Mouse (Mus musculus) MEL (cell line): Measurements from ENCODE around the gene Bsn. TPM values are rescaled to one million over a fixed set of nuclear protein-coding genes. Genes with fewer than 3 reads are reported as not detected.

Source experiments
- DNase-seq: peaks from one replicate; pipeline ENCODE4 v3.0.0; 2011; ENCODE audit warnings: low read depth, low spot score
- H3K27ac ChIP-seq: 2 replicates; pipeline ENCODE4 v1.5.1; 2012; ENCODE audit warnings: low read depth, mild to moderate bottlenecking, control low read depth, low read length, moderate library complexity; ENCODE audit not compliant: control insufficient read depth
- H3K27me3 ChIP-seq, 2 experiments: fragments of 150-350 bp in 1 of 2; sonication (generic) in 1 of 2; 2 replicates each; pipeline ENCODE4 v1.6.1; 2012; ENCODE audit warnings: low read length in 2 of 2, mild to moderate bottlenecking in 2 of 2, improper control_type of control experiment in 1 of 2, moderate library complexity in 1 of 2; ENCODE audit not compliant: insufficient read depth in 2 of 2, control insufficient read depth in 1 of 2
- H3K36me3 ChIP-seq, 2 experiments: 2 replicates each; pipeline ENCODE4 v1.6.1; 2012 to 2014; ENCODE audit warnings: low read length in 2 of 2, improper control_type of control experiment in 1 of 2, inconsistent platforms in 1 of 2, mild to moderate bottlenecking in 1 of 2; ENCODE audit not compliant: insufficient read depth in 2 of 2, control insufficient read depth in 1 of 2
- H3K4me1 ChIP-seq, 2 experiments: fragments of 150-350 bp in 1 of 2; sonication (generic) in 1 of 2; 2 replicates each; pipeline ENCODE4 v1.6.1; 2012; ENCODE audit warnings: low read length in 2 of 2, improper control_type of control experiment in 1 of 2, mild to moderate bottlenecking in 1 of 2; ENCODE audit not compliant: insufficient read depth in 2 of 2, control insufficient read depth in 1 of 2
- H3K4me3 ChIP-seq, 2 experiments: fragments of 150-350 bp in 1 of 2; sonication (generic) in 1 of 2; 2 replicates each; pipeline ENCODE4 v1.5.1; 2012; ENCODE audit warnings: low read depth in 2 of 2, low read length in 2 of 2, mild to moderate bottlenecking in 2 of 2, moderate library complexity in 2 of 2, control low read depth in 1 of 2, improper control_type of control experiment in 1 of 2; ENCODE audit not compliant: control insufficient read depth in 1 of 2, insufficient read depth in 1 of 2
- H3K79me2 ChIP-seq: 2 replicates; pipeline ENCODE4 v1.6.1; 2012; ENCODE audit warnings: mild to moderate bottlenecking, low read length, moderate library complexity; ENCODE audit not compliant: control insufficient read depth, poor library complexity, insufficient read depth
- H3K9ac ChIP-seq: 2 replicates; pipeline ENCODE4 v1.6.1; 2012; ENCODE audit warnings: low read depth, mild to moderate bottlenecking, control low read depth, low read length, moderate library complexity; ENCODE audit not compliant: control insufficient read depth, poor library complexity, severe bottlenecking
- H3K9me3 ChIP-seq: fragments of 150-350 bp; sonication (generic); replicated peaks from 2 replicates; pipeline ENCODE4 v1.6.1; 2012; ENCODE audit warnings: mild to moderate bottlenecking, low read length, improper control_type of control experiment, moderate library complexity; ENCODE audit not compliant: insufficient read depth
- CHD2 ChIP-seq: IDR thresholded peaks from 2 replicates; pipeline ENCODE4 v1.6.1; 2011; ENCODE audit warnings: low read length, improper control_type of control experiment
- CTCF ChIP-seq, 3 experiments: IDR thresholded peaks in 2 of 3; conservative IDR thresholded peaks in 1 of 3; 2 replicates each; pipeline ENCODE4 v1.5.1; 2011 to 2012; ENCODE audit warnings: low read length in 3 of 3, low read depth in 2 of 3, mild to moderate bottlenecking in 2 of 3, improper control_type of control experiment in 1 of 3, inconsistent platforms in 1 of 3, mixed read lengths in 1 of 3, moderate library complexity in 1 of 3; ENCODE audit not compliant: control insufficient read depth in 1 of 3, insufficient read depth in 1 of 3, poor library complexity in 1 of 3, severe bottlenecking in 1 of 3
- E2F4 ChIP-seq: IDR thresholded peaks from 2 replicates; pipeline ENCODE4 v1.6.1; 2011; ENCODE audit warnings: low read depth, low read length, improper control_type of control experiment, borderline replicate concordance
- EP300 ChIP-seq, 2 experiments: IDR thresholded peaks; 2 replicates each; pipeline ENCODE4 v1.6.1; 2011; ENCODE audit warnings: improper control_type of control experiment in 2 of 2, low read length in 2 of 2, low read depth in 1 of 2, mild to moderate bottlenecking in 1 of 2
- ETS1 ChIP-seq: IDR thresholded peaks from 2 replicates; pipeline ENCODE4 v1.6.1; 2012; ENCODE audit warnings: low read depth, mild to moderate bottlenecking, inconsistent platforms, low read length, improper control_type of control experiment, moderate library complexity
- HCFC1 ChIP-seq: IDR thresholded peaks from 2 replicates; pipeline ENCODE4 v1.6.1; 2012; ENCODE audit warnings: low read depth, mild to moderate bottlenecking, inconsistent platforms, low read length, improper control_type of control experiment, moderate library complexity
- MAFK ChIP-seq: IDR thresholded peaks from 2 replicates; pipeline ENCODE4 v1.6.1; 2011; ENCODE audit warnings: low read depth, mild to moderate bottlenecking, low read length, improper control_type of control experiment, borderline replicate concordance
- MAX ChIP-seq: IDR thresholded peaks from 2 replicates; pipeline ENCODE4 v1.6.1; 2011; ENCODE audit warnings: low read length, improper control_type of control experiment
- MAZ ChIP-seq: IDR thresholded peaks from 2 replicates; pipeline ENCODE4 v1.6.1; 2012; ENCODE audit warnings: low read depth, mild to moderate bottlenecking, inconsistent platforms, low read length, improper control_type of control experiment
- MEF2A ChIP-seq: IDR thresholded peaks from 2 replicates; pipeline ENCODE4 v1.6.1; 2014; ENCODE audit warnings: low read depth, mild to moderate bottlenecking, inconsistent platforms, low read length, improper control_type of control experiment; ENCODE audit not compliant: poor library complexity, insufficient replicate concordance, severe bottlenecking; ENCODE audit errors: extremely low read depth
- MXI1 ChIP-seq: IDR thresholded peaks from 2 replicates; pipeline ENCODE4 v1.6.1; 2011; ENCODE audit warnings: mild to moderate bottlenecking, low read depth, low read length, improper control_type of control experiment
- MYB ChIP-seq: IDR thresholded peaks from 2 replicates; pipeline ENCODE4 v1.6.1; 2011; ENCODE audit warnings: mild to moderate bottlenecking, low read depth, low read length, improper control_type of control experiment
- MYC ChIP-seq: IDR thresholded peaks from 2 replicates; pipeline ENCODE4 v1.6.1; 2011; ENCODE audit warnings: low read depth, mild to moderate bottlenecking, low read length, improper control_type of control experiment, moderate library complexity
- NRF1 ChIP-seq: IDR thresholded peaks from 2 replicates; pipeline ENCODE4 v1.6.1; 2014; ENCODE audit warnings: low read depth, mild to moderate bottlenecking, inconsistent platforms, low read length, improper control_type of control experiment, moderate library complexity; ENCODE audit not compliant: poor library complexity, insufficient read depth, severe bottlenecking
- POLR2A ChIP-seq, 2 experiments: IDR thresholded peaks; 2 replicates each; pipeline ENCODE4 v1.6.1; 2011 to 2012; ENCODE audit warnings: low read length in 2 of 2, mild to moderate bottlenecking in 2 of 2, control low read depth in 1 of 2, improper control_type of control experiment in 1 of 2, low read depth in 1 of 2, moderate library complexity in 1 of 2; ENCODE audit not compliant: control insufficient read depth in 1 of 2, insufficient read depth in 1 of 2, poor library complexity in 1 of 2
- RCOR1 ChIP-seq: IDR thresholded peaks from 2 replicates; pipeline ENCODE4 v1.6.1; 2012; ENCODE audit warnings: low read depth, mild to moderate bottlenecking, inconsistent platforms, low read length, improper control_type of control experiment
- SIN3A ChIP-seq: IDR thresholded peaks from 2 replicates; pipeline ENCODE4 v1.6.1; 2012; ENCODE audit warnings: low read length, improper control_type of control experiment, inconsistent platforms
- TAL1 ChIP-seq: IDR thresholded peaks from 2 replicates; pipeline ENCODE4 v1.6.1; 2012; ENCODE audit warnings: mild to moderate bottlenecking, inconsistent platforms, low read length, moderate library complexity, mixed read lengths
- UBTF ChIP-seq: IDR thresholded peaks from 2 replicates; pipeline ENCODE4 v1.6.1; 2012; ENCODE audit warnings: low read depth, mild to moderate bottlenecking, inconsistent platforms, low read length, improper control_type of control experiment, moderate library complexity, borderline replicate concordance; ENCODE audit not compliant: insufficient read depth
- USF1 ChIP-seq: IDR thresholded peaks from 2 replicates; pipeline ENCODE4 v1.6.1; 2014; ENCODE audit warnings: low read depth, mild to moderate bottlenecking, inconsistent platforms, low read length, improper control_type of control experiment, moderate library complexity
- ZC3H11A ChIP-seq: IDR thresholded peaks from 2 replicates; pipeline ENCODE4 v1.6.1; 2012; ENCODE audit warnings: low read depth, mild to moderate bottlenecking, inconsistent platforms, low read length, improper control_type of control experiment
- ZMIZ1 ChIP-seq: IDR thresholded peaks from 2 replicates; pipeline ENCODE4 v1.6.1; 2012; ENCODE audit warnings: low read depth, mild to moderate bottlenecking, inconsistent platforms, low read length, improper control_type of control experiment, moderate library complexity
- polyA plus RNA-seq, 2 experiments: library from polyadenylated mRNA; stranded (reverse) in 1 of 2; unstranded in 1 of 2; fragments of >175 nt in 1 of 2; fragments of >200 nt in 1 of 2; gene quantifications; 2 replicates each; pipeline versions ENCODE4 v1.2.1 to v1.2.4; 2012; ENCODE audit warnings: low replicate concordance in 2 of 2, low read depth in 1 of 2; ENCODE audit not compliant: insufficient read length in 2 of 2, insufficient read depth in 1 of 2, missing spikeins in 1 of 2
- total RNA-seq: library from RNA; depleted of rRNA; stranded (reverse); fragments of 300-350 nt; gene quantifications from 2 replicates; pipeline ENCODE4 v1.2.3, GENCODE M21; 2012

Bsn gene
- total and polyA plus RNA-seq, 3 experiments = 3.5 to 5.6 TPM; not detected in 1

DNA sequence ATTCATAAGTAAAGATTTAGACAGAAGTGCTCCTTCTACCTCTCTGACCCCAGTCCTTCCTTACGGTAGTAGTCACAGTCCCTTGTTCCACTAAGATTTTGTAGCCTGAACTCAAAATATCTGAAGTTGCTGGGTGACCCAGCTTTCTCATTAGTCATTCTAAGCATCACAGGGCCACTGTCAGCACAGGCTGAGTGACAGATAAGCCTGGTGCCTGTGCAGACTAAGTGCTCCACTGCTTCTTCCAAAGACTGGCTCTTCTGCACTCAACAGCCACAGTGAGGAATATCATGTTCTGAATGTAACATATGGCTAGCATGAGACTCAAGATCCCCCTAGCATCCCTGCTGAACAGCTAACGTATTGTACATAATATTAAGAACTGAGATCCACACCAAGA is 44.5 kb upstream of the Bsn start:
- no peak overlapping the region for H3K27ac ChIP-seq
- TF ChIP-seq MEF2A (no peak), MYC (no peak), MAZ (no peak), NRF1 (no peak), USF1 (no peak), MAX (no peak), HCFC1 (no peak), ETS1 (no peak), ZMIZ1 (no peak), MAFK (no peak), CHD2 (no peak), E2F4 (no peak), EP300 (IDR thresholded peaks at IDR 0.05; ENCODE audit: low read depth in 1 of 2, low read length in 2 of 2) (no peak), RCOR1 (no peak), TAL1 (no peak), MXI1 (no peak), ZC3H11A (no peak)
- no peaks in the 10 kb centered on the region for H3K4me1 ChIP-seq
- H3K79me2 ChIP-seq = no peaks in the 10 kb centered on the region
- no peaks in the 10 kb centered on the region for H3K27me3 ChIP-seq
- no peak overlapping the region for H3K9ac ChIP-seq
- H3K9me3 ChIP-seq = no peaks in the 10 kb centered on the region
- 0 out of 4 replicates have a peak, but pooled peaks cover 0 to 2% of the 10 kb centered on the region in 2 experiments for H3K36me3 ChIP-seq
- no peak overlapping the region for H3K4me3 ChIP-seq
- peak; percentile 28 for DNase-seq

DNA sequence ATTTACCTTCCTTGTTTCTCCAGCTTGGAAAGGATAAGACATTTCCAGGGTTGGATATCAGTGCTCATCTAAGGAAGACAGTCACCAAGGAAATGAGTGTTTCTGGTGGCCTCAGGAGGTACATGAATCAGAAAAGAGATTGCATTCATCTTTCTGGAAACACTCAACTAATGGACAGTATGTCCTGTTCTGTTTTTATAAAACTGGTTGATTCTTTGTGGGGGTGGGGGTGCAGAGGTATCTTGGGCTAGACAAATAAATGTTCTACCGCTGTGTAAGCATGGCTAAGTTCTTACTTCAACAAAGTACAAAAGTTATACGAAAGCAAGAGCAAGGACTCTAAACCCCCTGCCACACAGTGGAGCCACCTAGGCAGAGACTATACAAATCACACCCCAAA is 42.7 kb upstream of the Bsn start:
- H3K9ac ChIP-seq = no peak overlapping the region
- H3K79me2 ChIP-seq = no peaks in the 10 kb centered on the region
- TF ChIP-seq CTCF (IDR thresholded peaks at IDR 0.05 in 2 of 3, conservative IDR thresholded peaks at IDR 0.05 in 1 of 3; ENCODE audit: control insufficient read depth in 1 of 3, insufficient read depth in 1 of 3, low read depth in 2 of 3, low read length in 3 of 3, poor library complexity in 1 of 3, severe bottlenecking in 1 of 3) (no peak), HCFC1 (no peak), UBTF (no peak), POLR2A (IDR thresholded peaks at IDR 0.05; ENCODE audit: control insufficient read depth in 1 of 2, insufficient read depth in 1 of 2, low read depth in 1 of 2, low read length in 2 of 2, poor library complexity in 1 of 2) (no peak), NRF1 (no peak), EP300 (IDR thresholded peaks at IDR 0.05; ENCODE audit: low read depth in 1 of 2, low read length in 2 of 2) (no peak), SIN3A (no peak), MYB (no peak)
- TF ChIP-seq, all 39 proteins: peak for 0
- no peak overlapping the region for H3K27ac ChIP-seq
- no peaks in the 10 kb centered on the region for H3K27me3 ChIP-seq
- no peak overlapping the region for H3K4me3 ChIP-seq
- H3K9me3 ChIP-seq = no peaks in the 10 kb centered on the region
- DNase-seq = no peak
- H3K4me1 ChIP-seq = no peaks in the 10 kb centered on the region
- 0 out of 4 replicates have a peak, but pooled peaks cover 0 to 2% of the 10 kb centered on the region in 2 experiments for H3K36me3 ChIP-seq
